Mouse (Mus musculus): Measurements from ENCODE around the gene Gm38431.

The Gm38431 gene

GRCm38 (mm10) chr9:21041308-21041707 lies 50.5 kb downstream of the Gm38431 start:
- no peak for DNase-seq (ENCODE audit: low read depth, low spot score)

GRCm38 (mm10) chr9:21039779-21040178 lies 52.0 kb downstream of the Gm38431 start:
- DNase-seq (ENCODE audit: low read depth, low spot score) = no peak

GRCm38 (mm10) chr9:21037481-21037891 lies 54.3 kb downstream of the Gm38431 start:
- no peak for DNase-seq (ENCODE audit: low read depth, low spot score)

GRCm38 (mm10) chr9:21036666-21037065 lies 55.1 kb downstream of the Gm38431 start:
- DNase-seq (ENCODE audit: low read depth, low spot score) = no peak

GRCm38 (mm10) chr9:21036161-21036560 lies 55.6 kb downstream of the Gm38431 start:
- DNase-seq (ENCODE audit: low read depth, low spot score) = no peak

GRCm38 (mm10) chr9:21035586-21035985 lies 56.2 kb downstream of the Gm38431 start:
- DNase-seq (ENCODE audit: low read depth, low spot score) = no peak

GRCm38 (mm10) chr9:21034481-21035085 lies 57.2 kb downstream of the Gm38431 start:
- no peak for DNase-seq (ENCODE audit: low read depth, low spot score)

GRCm38 (mm10) chr9:21033136-21033535 lies 58.7 kb downstream of the Gm38431 start:
- peak; percentile 87 for DNase-seq (ENCODE audit: low read depth, low spot score)

GRCm38 (mm10) chr9:21032491-21032890 lies 59.3 kb downstream of the Gm38431 start:
- DNase-seq (ENCODE audit: low read depth, low spot score) = no peak

- peak; percentile 51 for DNase-seq (ENCODE audit: low read depth, low spot score)
Observed at GRCm38 (mm10) chr9:21031896-21032351, 59.9 kb downstream of the Gm38431 start, which contains the start of gene Icam5. TSS of gene Icam5 (plus strand) at chr9:21032073.

- peak; percentile 77 for DNase-seq (ENCODE audit: low read depth, low spot score)
Observed at GRCm38 (mm10) chr9:21031251-21031895, 60.4 kb downstream of the Gm38431 start.

- peak; percentile 90 for DNase-seq (ENCODE audit: low read depth, low spot score)
Observed at GRCm38 (mm10) chr9:21030781-21031250, 61.0 kb downstream of the Gm38431 start.

GRCm38 (mm10) chr9:21030055-21030600 lies 61.7 kb downstream of the Gm38431 start:
- DNase-seq (ENCODE audit: low read depth, low spot score) = no peak

GRCm38 (mm10) chr9:21029291-21030054 lies 62.3 kb downstream of the Gm38431 start, which contains the start of gene Icam4:
TSS of gene Icam4 (plus strand) at chr9:21029373.
- peak; percentile 67 for DNase-seq (ENCODE audit: low read depth, low spot score)

GRCm38 (mm10) chr9:21028560-21029110 lies 63.2 kb downstream of the Gm38431 start:
- no peak for DNase-seq (ENCODE audit: low read depth, low spot score)

GRCm38 (mm10) chr9:21027774-21028290 lies 64.0 kb downstream of the Gm38431 start:
- DNase-seq (ENCODE audit: low read depth, low spot score) = no peak

GRCm38 (mm10) chr9:21026849-21027248 lies 64.9 kb downstream of the Gm38431 start:
- no peak for DNase-seq (ENCODE audit: low read depth, low spot score)

GRCm38 (mm10) chr9:21025258-21025810 lies 66.5 kb downstream of the Gm38431 start:
- DNase-seq (ENCODE audit: low read depth, low spot score) = no peak

- no peak for DNase-seq (ENCODE audit: low read depth, low spot score)
Observed at GRCm38 (mm10) chr9:21022726-21023125, 69.1 kb downstream of the Gm38431 start.

GRCm38 (mm10) chr9:21022288-21022687 lies 69.5 kb downstream of the Gm38431 start:
- DNase-seq (ENCODE audit: low read depth, low spot score) = no peak

- DNase-seq (ENCODE audit: low read depth, low spot score) = no peak
Observed at GRCm38 (mm10) chr9:21021363-21021762, 70.4 kb downstream of the Gm38431 start.

Measured in A20 (cell line).